Mouse (Mus musculus): ENCODE data around the gene E130114P18Rik. TPM values are rescaled to one million over a fixed set of nuclear protein-coding genes. Genes with fewer than 3 reads are reported as not detected.
A peak's percentile ranks its signal among the peaks of the same experiment; 100 is the strongest.

Gene E130114P18Rik
- polyA plus RNA-seq, 1 experiment from 2014 or later: 21.3 TPM

DNA sequence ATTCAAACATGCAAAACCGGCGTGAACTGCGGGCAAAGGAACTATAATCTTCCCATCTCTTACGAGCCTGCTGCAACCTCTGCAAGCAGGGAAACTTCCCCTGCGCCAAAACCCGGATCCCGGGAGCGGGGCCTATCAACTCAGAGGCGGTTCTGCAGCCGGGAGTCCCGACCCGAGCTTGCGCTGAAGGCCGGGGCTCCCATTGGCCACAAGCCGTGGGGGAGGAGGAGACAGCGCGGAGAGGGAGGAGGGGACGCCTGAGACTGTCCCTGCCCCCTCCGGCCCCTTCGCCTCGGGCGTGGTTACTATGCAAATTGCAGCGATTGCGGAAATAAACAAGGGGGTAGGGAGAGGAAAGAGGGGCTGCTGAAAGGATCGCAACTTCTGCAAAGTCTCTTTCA lies 5.8 kb downstream of the E130114P18Rik start:
- Histone ChIP-seq H3K4me3 (peak overlapping the region; percentile 61), H3K4me1 (peaks cover 45% of the 10 kb centered on the region), H3K27me3 (ENCODE audit: poor library complexity, severe bottlenecking) (peaks cover 55% of the 10 kb centered on the region), H3K36me3 (replicated peaks) (no peaks in the 10 kb centered on the region), H3K27ac (peak overlapping the region; percentile 91), H3K9me3 (no peaks in the 10 kb centered on the region)
- WGBS: under 1% methylated on average over 25 of the region's 25 CpGs
- peak; percentile 97 for DNase-seq (ENCODE audit: extremely low spot score, low spot score)

DNA sequence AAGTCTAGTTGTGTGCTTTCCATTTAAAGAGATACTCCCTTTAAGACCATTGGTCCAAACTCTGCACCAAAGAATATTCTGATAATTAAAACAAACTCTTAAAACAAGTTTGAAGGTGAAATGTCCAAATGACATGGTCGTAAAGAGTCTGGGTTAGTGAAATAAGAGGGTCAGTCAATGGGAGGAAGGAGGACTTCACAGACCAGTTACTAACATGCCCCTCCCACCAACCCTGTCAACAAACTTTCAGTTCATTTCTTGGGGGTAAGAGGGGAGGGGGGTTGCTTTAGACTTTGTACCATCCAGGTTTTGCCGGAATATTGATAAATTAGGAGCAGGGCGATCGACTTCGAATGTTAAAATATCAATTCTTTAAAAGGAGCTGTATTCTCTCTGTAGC lies 6.5 kb downstream of the E130114P18Rik start:
- WGBS: 11% methylated on average over 5 of the region's 5 CpGs
- Histone ChIP-seq H3K36me3 (replicated peaks) (no peaks in the 10 kb centered on the region), H3K27me3 (ENCODE audit: poor library complexity, severe bottlenecking) (peaks cover 55% of the 10 kb centered on the region), H3K9me3 (no peaks in the 10 kb centered on the region), H3K27ac (peak overlapping the region; percentile 91), H3K4me1 (peaks cover 38% of the 10 kb centered on the region), H3K4me3 (peak overlapping the region; percentile 61)
- DNase-seq (ENCODE audit: extremely low spot score, low spot score): no peak

DNA sequence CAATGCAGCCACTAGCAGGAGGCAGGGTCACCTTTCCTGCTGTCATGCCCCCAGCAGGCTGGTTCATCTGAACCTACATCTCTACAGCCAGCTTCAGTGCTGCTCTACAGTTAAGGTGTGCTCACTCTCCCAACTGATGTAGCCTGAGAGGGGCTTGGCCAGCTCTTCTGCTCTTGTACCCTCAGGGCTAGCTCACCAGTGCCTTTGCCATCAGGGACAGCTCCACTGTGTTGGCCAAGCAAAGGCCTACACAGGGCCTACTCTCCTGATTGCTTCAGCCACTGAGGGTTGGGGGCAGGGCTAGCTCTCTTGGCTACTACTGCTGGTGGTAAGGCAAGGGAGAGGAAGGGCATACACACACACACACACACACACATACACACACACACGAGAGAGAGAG lies 8.0 kb downstream of the E130114P18Rik start:
- no peaks in the 10 kb centered on the region for H3K36me3 ChIP-seq (replicated peaks)
- no peaks in the 10 kb centered on the region for H3K9me3 ChIP-seq
- H3K27ac ChIP-seq: no peak overlapping the region
- H3K4me3 ChIP-seq: no peak overlapping the region
- H3K27me3 ChIP-seq (ENCODE audit: poor library complexity, severe bottlenecking): peaks cover 48% of the 10 kb centered on the region
- peak; percentile 13 for DNase-seq (ENCODE audit: extremely low spot score, low spot score)
- H3K4me1 ChIP-seq: peaks cover 22% of the 10 kb centered on the region
- WGBS: no CpG with 5 or more reads among the region's 1 CpGs

DNA sequence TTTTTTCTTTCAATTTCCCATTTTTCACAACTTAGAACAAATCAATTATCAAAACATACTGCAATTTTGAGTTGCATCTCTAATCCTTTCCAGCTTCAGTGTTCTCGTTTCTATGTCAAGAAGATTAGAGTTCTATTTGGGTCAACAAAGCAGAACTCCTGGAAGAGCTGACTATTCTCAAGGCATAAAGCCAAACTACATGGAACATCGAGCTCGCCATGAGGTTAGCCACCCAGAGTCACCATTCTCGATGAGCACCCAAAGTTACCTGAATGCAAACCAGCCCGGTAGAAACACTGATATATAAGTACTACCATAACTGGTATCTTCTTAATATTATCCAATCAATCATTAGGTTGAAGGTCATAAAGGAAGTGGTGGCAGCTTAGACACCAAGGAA lies 10.4 kb downstream of the E130114P18Rik start:
- Histone ChIP-seq H3K27me3 (ENCODE audit: poor library complexity, severe bottlenecking) (peaks cover 42% of the 10 kb centered on the region), H3K36me3 (replicated peaks) (no peaks in the 10 kb centered on the region), H3K9me3 (no peaks in the 10 kb centered on the region), H3K4me3 (no peak overlapping the region), H3K4me1 (peaks cover 6% of the 10 kb centered on the region), H3K27ac (no peak overlapping the region)
- 89% methylated on average over 5 of the region's 5 CpGs for WGBS
- no peak for DNase-seq (ENCODE audit: extremely low spot score, low spot score)

DNA sequence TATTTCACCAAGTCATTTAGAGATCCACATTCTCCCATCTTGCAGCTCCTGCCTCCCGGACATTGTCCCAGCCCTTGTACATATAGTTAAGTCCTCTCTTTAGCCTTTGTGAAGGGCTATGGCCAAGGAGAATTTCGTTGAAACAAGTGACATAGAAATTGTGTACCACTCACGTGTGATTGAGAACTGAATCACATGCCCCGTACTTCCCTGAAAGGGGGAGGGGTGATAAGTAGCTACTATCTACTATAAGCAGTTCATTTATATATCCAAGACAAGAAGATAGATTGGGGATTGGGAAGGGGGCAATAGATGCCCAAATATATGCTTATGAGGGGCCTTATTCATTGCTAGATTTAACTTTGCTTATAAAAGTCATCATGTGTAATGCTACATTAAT lies 10.9 kb downstream of the E130114P18Rik start:
- WGBS: 84% methylated on average over 4 of the region's 4 CpGs
- no peak overlapping the region for H3K4me3 ChIP-seq
- H3K27me3 ChIP-seq (ENCODE audit: poor library complexity, severe bottlenecking): peaks cover 47% of the 10 kb centered on the region
- DNase-seq (ENCODE audit: extremely low spot score, low spot score): no peak
- H3K4me1 ChIP-seq: peaks cover 6% of the 10 kb centered on the region
- H3K9me3 ChIP-seq: no peaks in the 10 kb centered on the region
- no peak overlapping the region for H3K27ac ChIP-seq
- no peaks in the 10 kb centered on the region for H3K36me3 ChIP-seq (replicated peaks)

DNA sequence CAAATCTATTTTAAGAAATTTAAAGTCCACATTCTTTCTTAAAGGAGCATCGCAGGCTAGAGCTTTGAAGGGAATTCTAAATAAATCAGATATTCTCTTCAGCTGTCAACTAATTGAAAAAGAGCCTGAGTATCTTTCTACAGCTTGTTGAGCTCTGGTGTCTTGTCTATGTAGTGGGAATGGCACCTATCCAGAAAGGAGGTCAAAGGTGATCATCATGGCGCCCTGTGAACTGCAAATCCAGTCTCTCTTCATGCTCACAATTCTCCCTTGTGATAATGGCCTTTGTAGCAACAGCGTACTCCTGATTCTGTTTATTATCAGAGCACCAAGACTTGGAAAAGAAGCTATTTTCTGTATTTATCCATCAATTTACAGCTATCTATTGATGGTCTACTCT lies 11.8 kb downstream of the E130114P18Rik start:
- no peaks in the 10 kb centered on the region for H3K36me3 ChIP-seq (replicated peaks)
- H3K4me1 ChIP-seq: no peaks in the 10 kb centered on the region
- H3K27ac ChIP-seq: no peak overlapping the region
- no peak for DNase-seq (ENCODE audit: extremely low spot score, low spot score)
- 92% methylated on average over 3 of the region's 3 CpGs for WGBS
- no peak overlapping the region for H3K4me3 ChIP-seq
- no peaks in the 10 kb centered on the region for H3K9me3 ChIP-seq
- H3K27me3 ChIP-seq (ENCODE audit: poor library complexity, severe bottlenecking): peaks cover 56% of the 10 kb centered on the region

DNA sequence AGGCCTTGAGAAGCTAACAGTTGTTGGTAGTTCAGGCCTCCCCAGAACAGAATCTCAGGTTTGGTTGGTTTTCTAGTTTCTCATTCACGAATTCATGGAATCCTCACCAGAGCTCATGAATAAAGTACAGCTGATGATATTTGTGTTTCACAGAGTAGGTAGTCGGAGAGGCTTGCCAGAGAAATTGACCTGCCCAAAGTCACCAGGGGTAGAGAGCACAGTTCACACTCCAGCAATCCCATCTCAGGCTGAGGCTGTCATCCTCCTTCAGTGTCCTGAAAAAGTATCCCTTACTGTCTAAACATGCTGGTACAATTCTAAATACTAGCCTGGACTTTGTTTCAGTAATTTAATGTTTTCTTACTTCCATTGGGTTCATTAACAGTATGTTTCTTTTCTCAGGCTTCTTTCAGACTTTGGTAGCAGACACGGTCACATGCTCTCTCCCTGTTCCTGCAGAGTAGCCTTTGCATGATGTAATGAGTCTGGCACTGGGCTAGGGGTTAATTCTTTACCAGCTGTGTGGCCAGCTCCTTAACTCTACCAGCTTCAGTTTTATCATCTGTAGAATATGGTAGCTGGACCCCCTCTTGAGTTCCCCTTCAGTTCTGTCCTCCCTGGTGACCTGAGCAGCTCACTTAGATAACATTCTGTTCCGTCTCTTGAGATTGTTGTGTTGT lies 12.4 kb downstream of the E130114P18Rik start:
- no peaks in the 10 kb centered on the region for H3K9me3 ChIP-seq
- WGBS: 89% methylated on average over 4 of the region's 4 CpGs
- H3K27ac ChIP-seq: no peak overlapping the region
- H3K4me1 ChIP-seq: no peaks in the 10 kb centered on the region
- H3K4me3 ChIP-seq: no peak overlapping the region
- DNase-seq (ENCODE audit: extremely low spot score, low spot score): no peak
- peaks cover 61% of the 10 kb centered on the region for H3K27me3 ChIP-seq (ENCODE audit: poor library complexity, severe bottlenecking)
- no peaks in the 10 kb centered on the region for H3K36me3 ChIP-seq (replicated peaks)

DNA sequence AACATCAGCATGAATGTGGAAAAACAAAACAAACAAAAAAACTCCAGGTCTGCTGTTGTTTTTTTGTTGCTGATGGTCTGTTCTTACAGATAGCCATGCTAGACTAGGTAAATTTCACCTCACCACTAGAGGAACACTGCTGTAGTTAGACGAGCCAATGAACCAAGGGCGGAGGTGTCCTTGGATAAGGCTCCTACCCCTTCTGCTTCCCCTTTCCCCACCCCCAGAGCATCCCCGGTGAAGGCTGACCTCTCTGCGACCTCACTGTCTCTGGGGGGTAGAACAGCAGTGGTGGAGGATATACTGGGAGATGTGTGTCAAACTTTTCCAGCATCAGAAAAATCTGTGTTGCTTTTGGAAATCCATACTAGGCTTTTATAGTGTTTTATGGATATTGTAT lies 13.3 kb downstream of the E130114P18Rik start:
- Histone ChIP-seq H3K27me3 (ENCODE audit: poor library complexity, severe bottlenecking) (peaks cover 61% of the 10 kb centered on the region), H3K27ac (no peak overlapping the region), H3K4me3 (no peak overlapping the region), H3K4me1 (no peaks in the 10 kb centered on the region), H3K9me3 (no peaks in the 10 kb centered on the region), H3K36me3 (replicated peaks) (no peaks in the 10 kb centered on the region)
- DNase-seq (ENCODE audit: extremely low spot score, low spot score): no peak
- WGBS: 36% methylated on average over 4 of the region's 4 CpGs

DNA sequence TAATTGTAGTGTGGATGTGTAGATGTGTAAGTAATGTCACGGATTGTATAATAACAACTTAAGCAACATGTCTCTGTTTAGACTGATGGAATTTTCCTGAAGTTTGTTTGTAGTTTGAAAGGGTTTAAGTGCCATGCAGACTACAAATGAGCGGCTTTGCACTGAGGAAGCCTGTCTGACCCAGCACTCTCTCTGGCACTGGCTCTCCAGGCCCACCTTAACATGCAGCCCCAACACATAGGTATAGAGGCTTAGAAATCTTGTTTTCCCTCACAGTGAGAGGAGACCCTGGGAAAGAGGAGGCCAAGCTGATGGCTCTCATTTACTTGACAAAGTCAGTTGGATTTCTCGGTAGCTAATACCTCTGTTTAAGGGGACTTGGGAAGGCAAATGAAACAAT lies 19.2 kb downstream of the E130114P18Rik start:
- peak overlapping the region; percentile 58 for H3K4me3 ChIP-seq
- no peaks in the 10 kb centered on the region for H3K9me3 ChIP-seq
- 7% methylated on average over 3 of the region's 3 CpGs for WGBS
- no peak overlapping the region for H3K27ac ChIP-seq
- H3K27me3 ChIP-seq (ENCODE audit: poor library complexity, severe bottlenecking): peaks cover 94% of the 10 kb centered on the region
- no peaks in the 10 kb centered on the region for H3K36me3 ChIP-seq (replicated peaks)
- DNase-seq (ENCODE audit: extremely low spot score, low spot score): no peak
- H3K4me1 ChIP-seq: peaks cover 39% of the 10 kb centered on the region

DNA sequence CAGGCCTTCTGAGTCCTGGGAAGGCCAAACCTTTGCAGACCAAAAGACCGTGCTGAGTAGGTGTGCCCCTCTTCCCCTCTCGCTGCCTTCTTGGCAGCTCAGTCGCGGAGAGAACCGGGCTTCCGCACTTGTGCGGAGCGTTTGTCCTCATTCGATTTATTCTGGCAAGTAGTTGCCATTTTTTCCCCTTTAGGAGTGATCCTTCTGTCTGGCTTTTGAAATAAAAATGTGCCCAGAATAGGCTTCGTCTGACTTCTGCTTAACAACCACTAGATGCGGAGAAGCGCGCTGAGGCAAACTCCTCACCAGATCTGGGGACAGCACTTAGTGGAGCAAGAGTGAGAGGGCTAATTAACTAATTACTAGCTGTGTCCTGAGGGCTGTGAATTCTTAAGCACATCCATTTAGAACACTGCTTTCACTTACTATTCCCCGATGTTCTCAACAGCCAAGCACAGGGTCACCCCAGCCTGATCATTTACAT lies 19.9 kb downstream of the E130114P18Rik start:
- peak; percentile 61 for DNase-seq (ENCODE audit: extremely low spot score, low spot score)
- H3K9me3 ChIP-seq: no peaks in the 10 kb centered on the region
- H3K4me1 ChIP-seq: peaks cover 43% of the 10 kb centered on the region
- H3K36me3 ChIP-seq (replicated peaks): no peaks in the 10 kb centered on the region
- peak overlapping the region; percentile 84 for H3K27ac ChIP-seq
- peak overlapping the region; percentile 58 for H3K4me3 ChIP-seq
- peaks cover 97% of the 10 kb centered on the region for H3K27me3 ChIP-seq (ENCODE audit: poor library complexity, severe bottlenecking)
- WGBS: under 1% methylated on average over 14 of the region's 14 CpGs

DNA sequence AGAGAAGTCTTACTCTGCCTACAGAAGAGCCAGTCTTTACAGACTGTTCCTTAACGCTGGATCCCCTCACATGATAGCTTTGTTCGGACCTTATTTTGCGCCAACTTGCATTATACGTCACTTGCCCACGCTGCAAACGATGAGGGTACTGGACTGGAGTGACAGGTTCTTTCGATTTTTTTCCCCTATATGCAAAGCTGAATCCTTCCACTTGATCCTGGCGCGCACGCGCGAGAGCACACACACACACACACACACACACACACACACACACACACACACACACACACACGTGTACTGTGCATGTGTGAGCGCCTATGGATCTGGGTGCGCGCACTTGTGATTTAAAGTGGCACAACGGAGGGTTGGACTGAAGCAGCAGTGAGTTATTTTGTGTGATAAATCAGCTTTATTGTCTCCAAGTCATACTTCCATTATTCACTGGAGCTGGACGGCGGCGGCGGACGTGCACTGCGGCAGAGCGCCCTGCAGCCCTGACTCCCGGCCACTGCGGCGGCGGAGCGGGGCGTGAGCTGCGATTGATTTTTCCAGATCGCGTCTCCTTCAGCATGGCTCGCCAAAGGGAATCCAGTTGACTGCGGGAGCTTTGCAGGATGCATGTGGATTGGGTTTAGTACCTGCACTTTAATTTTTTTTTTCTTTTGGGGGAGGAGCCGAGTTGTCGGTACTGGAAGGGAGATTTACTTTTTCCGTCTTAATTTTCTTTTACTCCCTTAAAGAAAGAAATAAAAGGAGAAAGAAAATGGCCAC lies 20.5 kb downstream of the E130114P18Rik start:
- Histone ChIP-seq H3K4me3 (peak overlapping the region; percentile 58), H3K4me1 (peaks cover 49% of the 10 kb centered on the region), H3K27me3 (ENCODE audit: poor library complexity, severe bottlenecking) (peaks cover 97% of the 10 kb centered on the region), H3K27ac (peak overlapping the region; percentile 84), H3K36me3 (replicated peaks) (no peaks in the 10 kb centered on the region), H3K9me3 (no peaks in the 10 kb centered on the region)
- under 1% methylated on average over 38 of the region's 38 CpGs for WGBS
- peak; percentile 76 for DNase-seq (ENCODE audit: extremely low spot score, low spot score)

DNA sequence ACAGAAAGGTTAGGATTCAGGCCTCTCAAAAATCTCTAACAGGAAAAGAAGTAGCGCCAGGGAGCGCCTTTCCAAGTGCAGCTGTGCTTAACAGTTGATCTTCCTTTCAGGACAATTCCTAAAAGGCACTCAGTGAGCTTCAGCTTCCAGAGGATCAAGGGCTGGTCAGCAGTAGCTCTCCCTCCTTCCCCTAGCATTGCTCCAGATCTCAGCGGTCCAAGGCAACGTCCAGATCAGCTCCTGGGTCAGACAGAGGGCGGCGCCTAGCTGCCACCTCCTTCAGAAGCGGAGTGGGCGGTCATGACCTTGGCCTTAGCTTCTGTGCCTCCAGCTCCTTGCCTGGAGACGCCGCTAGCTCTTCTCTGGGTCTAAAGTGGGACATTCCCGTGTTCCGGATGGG lies 23.6 kb downstream of the E130114P18Rik start:
- peaks cover 66% of the 10 kb centered on the region for H3K4me1 ChIP-seq
- H3K36me3 ChIP-seq (replicated peaks): no peaks in the 10 kb centered on the region
- WGBS: 1% methylated on average over 12 of the region's 12 CpGs
- DNase-seq (ENCODE audit: extremely low spot score, low spot score): peak; percentile 38
- H3K9me3 ChIP-seq: no peaks in the 10 kb centered on the region
- no peak overlapping the region for H3K27ac ChIP-seq
- H3K4me3 ChIP-seq: no peak overlapping the region
- H3K27me3 ChIP-seq (ENCODE audit: poor library complexity, severe bottlenecking): peaks cover 96% of the 10 kb centered on the region

DNA sequence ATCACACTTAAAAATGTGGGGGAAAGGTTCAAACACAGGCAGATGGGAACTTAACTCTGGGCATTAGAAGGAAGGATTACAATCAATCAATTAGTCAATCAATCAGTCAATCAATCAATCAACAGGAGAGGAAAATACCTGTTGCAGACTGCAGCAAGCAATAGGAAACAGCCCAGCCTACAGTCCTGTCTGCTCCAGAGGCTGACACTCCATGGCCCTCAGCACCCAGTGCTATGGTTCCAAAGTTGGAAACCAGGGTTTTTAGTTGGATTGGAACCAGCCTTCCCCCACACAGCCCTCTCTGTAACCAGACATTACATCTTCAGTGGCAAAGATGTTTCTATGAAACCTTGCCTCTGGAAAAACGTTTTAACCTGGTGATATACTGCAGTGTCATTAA lies 24.4 kb downstream of the E130114P18Rik start:
- WGBS: 0% methylated on average over 1 of the region's 1 CpGs
- H3K36me3 ChIP-seq (replicated peaks): no peaks in the 10 kb centered on the region
- H3K27ac ChIP-seq: no peak overlapping the region
- DNase-seq (ENCODE audit: extremely low spot score, low spot score): no peak
- H3K4me1 ChIP-seq: peaks cover 59% of the 10 kb centered on the region
- no peak overlapping the region for H3K4me3 ChIP-seq
- peaks cover 96% of the 10 kb centered on the region for H3K27me3 ChIP-seq (ENCODE audit: poor library complexity, severe bottlenecking)
- H3K9me3 ChIP-seq: no peaks in the 10 kb centered on the region

Measured in forebrain, embryonic 10.5 days (tissue).